Mouse (Mus musculus): ENCODE measurements around the gene Vsx1. TPM values are rescaled to one million over a fixed set of nuclear protein-coding genes. Genes with fewer than 3 reads are reported as not detected.

Vsx1 gene
- polyA plus RNA-seq, 1 experiment from 2014 or later, result 0.05 TPM

DNA sequence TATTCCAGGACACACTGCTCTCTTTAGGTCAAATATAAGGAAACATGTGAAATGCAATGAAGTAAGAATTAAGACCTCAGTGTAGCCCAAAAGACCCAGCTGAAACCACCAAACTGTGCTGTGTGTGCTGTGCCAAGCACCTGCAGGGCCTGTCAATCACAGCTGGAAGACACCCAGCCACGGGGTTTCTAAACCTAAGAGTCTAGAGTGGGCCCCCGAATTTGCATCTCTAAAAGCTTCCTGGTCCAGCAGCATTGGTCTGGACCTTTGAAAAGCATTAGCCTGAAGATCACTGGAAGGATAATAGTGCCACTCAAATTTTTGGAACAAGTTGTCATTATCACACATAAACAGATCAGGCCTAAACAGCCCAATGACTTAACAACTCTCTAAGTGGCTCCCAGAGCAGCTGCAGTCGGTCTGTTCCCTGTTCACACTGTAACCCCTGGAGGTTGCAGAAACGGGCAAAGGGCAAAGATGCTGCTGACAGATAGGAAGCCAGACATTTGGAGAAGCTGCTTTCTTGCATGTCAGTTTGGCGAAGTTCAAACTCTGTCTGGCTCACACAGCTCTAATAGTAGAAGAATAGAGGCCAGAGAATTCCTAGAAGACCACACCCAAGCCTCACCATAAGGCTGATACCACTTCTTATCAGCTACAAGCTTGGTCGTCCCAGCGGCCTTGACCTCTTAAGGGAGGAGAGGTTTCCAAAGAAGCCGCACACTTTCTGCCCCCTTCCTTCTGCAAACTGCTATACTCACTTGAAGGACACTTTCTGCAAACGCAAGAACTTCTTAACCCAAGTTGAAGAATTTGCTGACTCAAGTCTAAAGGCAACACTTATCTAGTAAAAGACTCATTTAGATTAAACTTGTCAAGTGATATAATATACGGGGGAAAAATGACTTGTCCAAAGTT is 23.4 kb downstream of the Vsx1 start:
- Histone ChIP-seq H3K27me3 (replicated peaks) (peaks cover 15% of the 10 kb centered on the region), H3K4me1 (peaks cover 19% of the 10 kb centered on the region), H3K9ac (replicated peaks) (no peak overlapping the region), H3K4me2 (peak overlapping the region; percentile 19), H3K36me3 (no peaks in the 10 kb centered on the region), H3K9me3 (replicated peaks) (no peaks in the 10 kb centered on the region), H3K27ac (replicated peaks) (0 out of 2 replicates have a peak overlapping the region, but pooled peaks have one; percentile 11), H3K4me3 (replicated peaks) (no peak overlapping the region)
- no peak for ATAC-seq (ENCODE audit: low FRiP score)
- WGBS, result 45% methylated on average over 10 of the region's 10 CpGs

DNA sequence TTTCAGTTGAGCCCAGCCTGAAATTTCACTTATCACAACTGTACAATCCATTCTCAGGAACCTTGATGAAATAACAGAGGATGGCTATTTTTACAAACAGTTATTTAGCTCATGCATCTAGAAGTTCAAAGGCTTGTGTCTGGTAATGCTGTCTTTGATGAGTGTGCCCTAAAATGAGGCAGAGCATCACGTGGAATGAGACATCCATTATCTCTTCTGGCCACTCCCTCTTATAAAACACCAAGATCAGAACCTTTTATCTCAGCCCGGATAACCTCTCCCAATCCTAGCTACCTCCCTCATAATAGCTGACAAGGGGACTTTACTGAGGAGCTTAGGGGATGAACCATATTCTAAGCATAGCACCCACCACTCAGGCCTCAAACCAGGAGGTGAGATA is 24.2 kb downstream of the Vsx1 start:
- WGBS, result 26% methylated on average over 2 of the region's 2 CpGs

DNA sequence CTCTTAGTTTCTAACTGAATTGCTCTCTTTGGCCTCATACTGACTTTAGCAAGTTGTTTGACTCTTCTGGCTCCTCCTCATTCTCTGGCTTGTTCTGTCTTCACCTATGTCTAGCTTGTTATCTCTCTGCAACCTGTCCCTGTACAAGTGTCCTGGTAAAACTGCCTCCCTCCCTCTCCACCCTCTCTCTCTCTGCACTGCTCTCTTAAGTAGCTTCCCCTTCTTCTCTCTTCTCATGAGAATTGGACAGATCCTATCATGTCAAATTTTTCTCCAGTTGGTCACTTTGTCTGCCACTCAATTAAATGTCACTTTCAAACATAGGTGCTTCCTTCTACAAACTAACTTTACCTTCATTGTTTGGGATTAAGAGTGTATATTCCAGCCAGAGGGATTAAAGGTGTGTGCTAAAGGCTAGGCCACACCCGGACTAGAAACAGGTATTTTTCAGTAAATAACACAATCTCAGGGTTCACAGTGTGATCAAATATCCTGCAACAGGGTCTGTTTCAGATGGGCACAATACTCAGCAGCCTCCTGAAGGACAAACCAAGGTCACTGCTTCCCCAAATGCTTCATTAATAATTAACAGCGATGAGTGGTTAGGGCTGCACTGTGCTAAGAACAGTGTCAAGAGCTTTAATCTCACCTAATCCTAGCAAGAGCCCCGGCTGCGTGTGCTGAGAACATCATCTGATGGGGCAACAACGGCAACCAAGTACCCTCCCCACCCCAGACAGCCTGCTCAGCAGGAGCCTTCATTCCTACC is 24.8 kb downstream of the Vsx1 start:
- H3K4me2 ChIP-seq, result no peak overlapping the region; the same call in 1 of the 2 replicates
- H3K4me3 ChIP-seq (replicated peaks), result no peak overlapping the region
- H3K9me3 ChIP-seq (replicated peaks), result no peaks in the 10 kb centered on the region
- H3K27me3 ChIP-seq (replicated peaks), result peaks cover 9% of the 10 kb centered on the region
- H3K9ac ChIP-seq (replicated peaks), result no peak overlapping the region
- H3K27ac ChIP-seq (replicated peaks), result no peak overlapping the region
- no peaks in the 10 kb centered on the region for H3K36me3 ChIP-seq
- 86% methylated on average over 5 of the region's 5 CpGs for WGBS
- H3K4me1 ChIP-seq, result peaks cover 19% of the 10 kb centered on the region
- no peak for ATAC-seq (ENCODE audit: low FRiP score)

More for the DNA sequence above, 24.2 kb downstream of the Vsx1 start:
- Histone ChIP-seq H3K4me3 (replicated peaks) (no peak overlapping the region), H3K9me3 (replicated peaks) (no peaks in the 10 kb centered on the region), H3K9ac (replicated peaks) (no peak overlapping the region), H3K36me3 (no peaks in the 10 kb centered on the region), H3K4me1 (peaks cover 19% of the 10 kb centered on the region), H3K27ac (replicated peaks) (no peak overlapping the region), H3K27me3 (replicated peaks) (peaks cover 15% of the 10 kb centered on the region), H3K4me2 (peak overlapping the region; percentile 19; the same call in 1 of the 2 replicates)
- no peak for ATAC-seq (ENCODE audit: low FRiP score)

DNA sequence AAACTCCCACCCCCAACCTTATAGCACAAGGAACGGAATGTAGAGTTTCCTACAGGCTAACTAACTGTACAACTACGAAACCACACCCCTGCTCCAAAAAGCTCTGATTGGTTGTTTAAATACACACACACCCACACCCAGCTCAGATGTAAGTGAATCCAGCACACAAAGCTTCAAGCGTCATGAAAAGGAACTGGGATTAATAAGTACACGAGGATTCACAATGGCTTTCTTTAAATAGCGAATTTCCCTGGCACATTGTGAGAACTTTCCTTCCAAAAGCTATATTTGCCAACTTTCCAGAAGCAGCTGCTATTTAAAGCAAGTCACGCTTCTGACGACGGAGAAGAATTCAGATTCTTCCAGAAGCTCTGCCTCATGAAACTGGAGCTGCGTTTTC is 25.9 kb downstream of the Vsx1 start:
- H3K9ac ChIP-seq (replicated peaks), result no peak overlapping the region
- H3K4me3 ChIP-seq (replicated peaks), result no peak overlapping the region
- peaks cover 15% of the 10 kb centered on the region for H3K4me1 ChIP-seq
- no peaks in the 10 kb centered on the region for H3K9me3 ChIP-seq (replicated peaks)
- H3K36me3 ChIP-seq, result no peaks in the 10 kb centered on the region
- WGBS, result 70% methylated on average over 9 of the region's 9 CpGs
- peaks cover 3% of the 10 kb centered on the region; the same call in 1 of the 2 replicates for H3K27me3 ChIP-seq (replicated peaks)
- no peak for ATAC-seq (ENCODE audit: low FRiP score)
- H3K4me2 ChIP-seq, result no peak overlapping the region
- H3K27ac ChIP-seq (replicated peaks), result 0 out of 2 replicates have a peak overlapping the region, but pooled peaks have one; percentile 29

DNA sequence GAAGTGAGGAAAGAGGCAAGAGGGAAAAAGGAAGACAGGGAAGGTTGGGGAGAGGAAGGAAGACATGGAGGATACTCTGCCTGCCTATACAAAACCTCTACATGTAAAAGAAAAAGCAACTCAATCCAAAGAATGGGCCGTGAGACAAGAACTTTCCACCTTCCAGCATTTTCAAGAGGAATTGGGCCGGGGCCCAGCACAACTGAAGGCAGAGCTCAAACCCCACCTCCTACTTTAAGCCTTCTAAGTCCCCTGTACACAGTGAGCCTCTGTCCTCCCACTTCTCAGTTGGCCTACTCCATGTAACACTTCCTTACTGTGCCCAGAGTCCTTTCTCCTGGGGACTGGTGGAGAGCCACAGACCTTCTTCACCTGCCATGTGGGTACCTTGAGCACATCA is 27.2 kb downstream of the Vsx1 start:
- Histone ChIP-seq H3K4me1 (peaks cover 5% of the 10 kb centered on the region), H3K4me3 (replicated peaks) (no peak overlapping the region), H3K9me3 (replicated peaks) (no peaks in the 10 kb centered on the region), H3K36me3 (no peaks in the 10 kb centered on the region), H3K9ac (replicated peaks) (no peak overlapping the region), H3K27ac (replicated peaks) (no peak overlapping the region; the same call in 1 of the 2 replicates), H3K4me2 (no peak overlapping the region), H3K27me3 (replicated peaks) (no peaks in the 10 kb centered on the region; the same call in 1 of the 2 replicates)
- no peak for ATAC-seq (ENCODE audit: low FRiP score)
- 93% methylated on average over 2 of the region's 2 CpGs for WGBS

DNA sequence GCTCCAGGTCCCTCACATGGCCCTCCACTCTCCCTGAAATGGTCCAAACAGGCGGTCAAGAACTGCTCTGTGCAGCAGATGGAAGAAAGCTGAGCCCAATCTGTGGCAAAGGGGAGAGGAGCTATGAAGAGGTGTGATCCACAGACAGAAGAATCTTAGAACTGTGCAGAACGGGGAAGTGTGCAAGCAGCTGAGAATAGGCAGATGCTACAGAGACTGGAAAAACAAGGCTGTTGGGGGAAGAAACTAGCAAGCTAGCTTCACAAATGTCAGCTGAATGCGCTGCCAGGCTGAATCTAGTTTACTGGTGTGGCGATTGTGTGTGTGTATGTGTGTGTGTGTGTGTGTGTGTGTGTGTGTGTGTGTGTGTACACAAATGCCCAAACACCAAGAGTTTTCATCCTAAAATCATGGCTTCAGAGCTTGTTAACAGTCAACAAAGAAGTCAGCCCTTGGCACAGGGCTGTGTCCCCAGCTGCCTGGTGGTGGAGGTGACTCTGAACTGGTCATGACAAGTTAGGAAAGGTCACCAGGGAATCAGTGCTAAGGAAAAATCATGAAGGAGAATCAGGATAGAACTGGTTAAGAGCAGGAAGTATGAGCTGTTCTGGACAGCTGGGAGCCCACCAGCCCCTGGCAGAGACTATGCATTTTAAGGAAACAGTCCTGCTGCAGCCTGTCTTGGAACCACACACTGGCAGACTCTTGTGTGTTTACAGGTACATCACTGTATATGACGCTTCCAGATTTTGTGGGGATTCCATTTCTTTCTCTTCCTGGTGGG is 28.3 kb downstream of the Vsx1 start:
- Histone ChIP-seq H3K27me3 (replicated peaks) (no peaks in the 10 kb centered on the region; the same call in 1 of the 2 replicates), H3K4me2 (no peak overlapping the region), H3K4me1 (no peaks in the 10 kb centered on the region), H3K27ac (replicated peaks) (no peak overlapping the region), H3K9ac (replicated peaks) (no peak overlapping the region), H3K4me3 (replicated peaks) (no peak overlapping the region), H3K36me3 (no peaks in the 10 kb centered on the region), H3K9me3 (replicated peaks) (no peaks in the 10 kb centered on the region)
- 85% methylated on average over 5 of the region's 5 CpGs for WGBS
- ATAC-seq (ENCODE audit: low FRiP score), result no peak

DNA sequence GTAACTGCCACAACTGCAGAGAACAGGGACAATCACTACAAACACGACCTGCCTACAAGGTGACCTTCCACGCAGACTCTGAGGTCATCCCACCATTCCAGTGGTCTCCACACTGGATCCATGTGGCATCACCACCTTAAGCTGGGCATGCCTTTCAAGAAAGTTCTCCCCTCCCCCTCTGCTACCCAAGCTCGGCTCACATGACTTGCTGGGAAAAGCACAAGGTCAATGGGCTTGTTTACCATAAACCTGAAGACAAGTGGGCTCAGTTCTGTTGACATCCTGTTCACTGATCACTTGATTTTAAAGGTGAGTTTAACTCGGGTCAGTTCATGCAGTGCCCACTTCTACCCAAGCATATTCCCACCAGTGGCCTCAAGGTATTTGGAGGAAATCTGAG is 29.1 kb downstream of the Vsx1 start:
- 82% methylated on average over 4 of the region's 4 CpGs for WGBS
- Histone ChIP-seq H3K4me3 (replicated peaks) (no peak overlapping the region), H3K9me3 (replicated peaks) (no peaks in the 10 kb centered on the region), H3K27me3 (replicated peaks) (no peaks in the 10 kb centered on the region), H3K9ac (replicated peaks) (no peak overlapping the region), H3K27ac (replicated peaks) (no peak overlapping the region), H3K4me2 (no peak overlapping the region), H3K36me3 (no peaks in the 10 kb centered on the region), H3K4me1 (no peaks in the 10 kb centered on the region)
- ATAC-seq (ENCODE audit: low FRiP score), result no peak

DNA sequence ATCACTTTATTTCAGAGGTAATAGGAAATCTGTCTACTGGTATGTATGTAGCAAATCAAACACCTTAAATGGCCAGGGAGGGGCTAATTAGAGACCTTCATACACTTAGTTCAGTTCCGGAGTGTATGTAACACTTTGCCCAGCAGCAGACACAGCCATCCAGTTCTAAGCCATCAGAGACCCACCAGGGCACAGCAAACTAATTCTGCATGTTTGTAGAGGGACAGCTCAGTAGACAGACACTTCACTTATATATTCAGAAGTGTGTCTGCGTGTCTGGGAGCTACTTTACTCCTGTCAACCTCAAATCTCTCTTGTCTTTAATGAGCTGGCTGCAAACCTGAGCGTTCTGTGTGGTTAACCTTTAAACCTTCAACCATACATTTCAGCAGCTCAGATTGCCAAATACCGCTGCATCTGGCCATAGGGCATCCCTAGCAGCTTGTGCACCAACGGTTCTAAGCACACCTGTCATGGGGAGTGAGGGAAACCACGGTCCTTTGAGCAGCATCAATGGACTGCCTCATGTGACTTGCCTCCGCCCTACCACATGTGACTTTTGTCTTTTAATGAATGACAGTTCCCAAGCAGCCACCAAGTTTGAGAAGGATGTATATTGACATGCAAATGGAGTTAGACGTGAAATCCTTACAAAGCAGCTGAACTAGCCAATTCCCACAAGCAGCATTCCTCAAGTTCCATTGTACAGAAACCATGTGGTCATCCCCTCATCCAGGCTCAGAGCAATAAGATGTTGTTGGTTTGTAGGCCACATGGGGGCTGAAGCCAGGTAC is 32.0 kb downstream of the Vsx1 start:
- H3K9ac ChIP-seq (replicated peaks), result no peak overlapping the region
- H3K36me3 ChIP-seq, result no peaks in the 10 kb centered on the region
- no peaks in the 10 kb centered on the region for H3K27me3 ChIP-seq (replicated peaks)
- H3K27ac ChIP-seq (replicated peaks), result peak overlapping the region; percentile 0; the same call in 1 of the 2 replicates
- no peaks in the 10 kb centered on the region for H3K4me1 ChIP-seq
- no peaks in the 10 kb centered on the region for H3K9me3 ChIP-seq (replicated peaks)
- 25% methylated on average over 8 of the region's 8 CpGs for WGBS
- no peak overlapping the region for H3K4me2 ChIP-seq
- peak; percentile 69; the same call in 1 of the 2 replicates for ATAC-seq (ENCODE audit: low FRiP score)
- H3K4me3 ChIP-seq (replicated peaks), result no peak overlapping the region

DNA sequence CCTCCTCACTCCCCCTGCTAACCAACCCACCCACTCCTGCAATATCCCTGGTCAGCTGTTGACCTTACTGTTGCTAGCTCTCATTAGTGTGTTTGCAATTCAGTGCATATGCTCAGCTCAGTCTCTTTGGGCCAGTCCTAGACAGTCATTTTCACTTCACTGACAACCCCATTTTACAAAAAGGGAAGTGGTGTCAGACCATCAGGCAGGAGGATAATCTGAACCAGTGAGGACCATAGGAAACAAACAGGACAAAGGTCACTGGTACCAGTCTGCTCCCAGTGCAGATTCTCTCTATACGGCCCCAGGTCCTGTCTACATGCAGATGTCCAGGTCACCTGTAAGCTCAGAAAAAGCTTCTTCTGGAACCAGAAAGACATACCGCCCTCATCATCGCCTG is 33.0 kb downstream of the Vsx1 start:
- H3K9ac ChIP-seq (replicated peaks), result no peak overlapping the region
- no peaks in the 10 kb centered on the region for H3K36me3 ChIP-seq
- H3K27me3 ChIP-seq (replicated peaks), result no peaks in the 10 kb centered on the region
- ATAC-seq (ENCODE audit: low FRiP score), result no peak
- peaks cover 5% of the 10 kb centered on the region for H3K4me1 ChIP-seq
- H3K27ac ChIP-seq (replicated peaks), result no peak overlapping the region
- 94% methylated on average over 3 of the region's 3 CpGs for WGBS
- no peak overlapping the region for H3K4me2 ChIP-seq
- H3K9me3 ChIP-seq (replicated peaks), result no peaks in the 10 kb centered on the region
- H3K4me3 ChIP-seq (replicated peaks), result no peak overlapping the region

DNA sequence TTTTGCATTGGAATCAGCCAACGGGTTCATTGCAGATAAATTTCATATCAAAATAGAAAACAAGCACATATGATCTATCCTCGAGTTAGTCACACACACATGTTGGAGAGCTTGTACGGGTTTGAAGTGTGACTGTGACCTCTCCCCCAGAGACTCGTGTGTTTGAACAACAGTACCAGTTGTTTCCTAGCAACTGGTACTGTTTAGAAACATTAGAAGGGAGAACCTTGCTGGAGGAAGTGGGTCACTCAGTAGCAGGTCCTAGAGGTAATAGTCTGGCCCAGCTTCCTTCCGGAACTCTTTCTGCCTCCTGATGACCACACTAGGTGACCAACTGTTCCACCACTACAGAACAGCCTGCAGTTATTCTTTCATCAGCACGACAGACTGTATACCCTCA is 33.9 kb downstream of the Vsx1 start:
- Histone ChIP-seq H3K4me1 (peaks cover 13% of the 10 kb centered on the region), H3K9ac (replicated peaks) (no peak overlapping the region), H3K4me2 (no peak overlapping the region), H3K9me3 (replicated peaks) (no peaks in the 10 kb centered on the region), H3K27ac (replicated peaks) (no peak overlapping the region), H3K27me3 (replicated peaks) (no peaks in the 10 kb centered on the region), H3K4me3 (replicated peaks) (no peak overlapping the region), H3K36me3 (no peaks in the 10 kb centered on the region)
- WGBS, result 86% methylated on average over 6 of the region's 6 CpGs
- no peak for ATAC-seq (ENCODE audit: low FRiP score)
